Mouse (Mus musculus) liver, embryonic 13.5 days (tissue): ENCODE data around the gene Riok1. TPM values are rescaled to one million over a fixed set of nuclear protein-coding genes. Genes with fewer than 3 reads are reported as not detected.

Experiments used
- ATAC-seq: fragments of 200-750 bp; cut with Nextera tagmentation; 2 replicates; pipeline ENCODE4 v1.8.0; 2017; ENCODE audit warnings: low read depth, mild to moderate bottlenecking, moderate number of reproducible peaks, moderate library complexity
- DNase-seq: peaks from one replicate; pipeline ENCODE4 v3.0.0; 2022
- H3K27ac ChIP-seq: fragments of 300-500 bp; sonication (generic); 2 replicates; pipeline ENCODE4 v1.5.1; 2015; ENCODE audit warnings: moderate library complexity, mild to moderate bottlenecking, inconsistent platforms
- H3K27me3 ChIP-seq: fragments of 300-500 bp; sonication (generic); 2 replicates; pipeline ENCODE4 v1.6.1; 2015; ENCODE audit warnings: mild to moderate bottlenecking, inconsistent platforms
- H3K36me3 ChIP-seq: fragments of 300-500 bp; sonication (generic); 2 replicates; pipeline ENCODE4 v1.6.1; 2015; ENCODE audit warnings: mild to moderate bottlenecking, inconsistent platforms
- H3K4me1 ChIP-seq: fragments of 300-500 bp; sonication (generic); replicated peaks from 2 replicates; pipeline ENCODE4 v1.6.1; 2015; ENCODE audit warnings: inconsistent platforms
- H3K4me2 ChIP-seq: fragments of 300-500 bp; sonication (generic); 2 replicates; pipeline ENCODE4 v1.6.1; 2015; ENCODE audit warnings: inconsistent platforms, mild to moderate bottlenecking, moderate library complexity
- H3K4me3 ChIP-seq: fragments of 300-500 bp; sonication (generic); replicated peaks from 2 replicates; pipeline ENCODE4 v1.5.1; 2015; ENCODE audit warnings: mild to moderate bottlenecking, inconsistent platforms
- H3K9ac ChIP-seq: fragments of 300-500 bp; sonication (generic); 2 replicates; pipeline ENCODE4 v1.6.1; 2015; ENCODE audit warnings: mild to moderate bottlenecking, inconsistent platforms
- H3K9me3 ChIP-seq: fragments of 300-500 bp; sonication (generic); replicated peaks from 2 replicates; pipeline ENCODE4 v1.6.1; 2016; ENCODE audit warnings: inconsistent platforms
- WGBS: fragments of 180-500 bp; shearing (Covaris S2); methylation state at CpG from one replicate; pipeline ENCODE4 v1.1.7; 2015; ENCODE audit not compliant: insufficient replicate concordance; 5-methylcytosine and 5-hydroxymethylcytosine counted together
- microRNA-seq: library from miRNA; unstranded; fragments of <30 nt; microRNA quantifications from one replicate; pipeline ENCODE4, GENCODE M21; 2016
- polyA plus RNA-seq: library from polyadenylated mRNA; unstranded; fragments of >200 nt; fragmentation: Nextera tagmentation; extraction: Ambion mirVana; gene quantifications from 2 replicates; pipeline ENCODE4 v1.2.1, GENCODE M21; 2015

The Riok1 gene
- polyA plus RNA-seq, 1 experiment from 2014 or later, result 26.2 TPM

DNA sequence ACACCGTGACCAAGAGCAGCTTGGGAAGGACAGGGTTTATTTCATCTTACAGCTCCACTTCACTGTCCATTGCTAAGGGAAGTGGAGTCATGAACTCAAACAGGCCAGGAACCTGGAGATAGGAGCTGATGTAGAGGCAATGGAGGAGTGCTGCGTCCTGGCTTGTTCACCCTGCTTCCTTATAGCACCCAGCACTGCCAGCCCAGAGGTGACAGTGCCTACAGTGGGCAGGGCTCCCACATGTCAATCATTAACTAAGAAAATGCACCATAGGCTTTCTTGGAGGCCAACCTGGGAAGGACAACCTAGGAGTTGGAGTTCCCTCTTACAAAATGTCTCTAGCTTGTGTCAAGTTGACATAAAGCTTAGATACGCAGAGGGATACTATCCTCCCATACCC is 51.2 kb downstream of the Riok1 start:
- Histone ChIP-seq H3K27me3 (no peaks in the 10 kb centered on the region), H3K9me3 (no peaks in the 10 kb centered on the region), H3K4me2 (no peak overlapping the region), H3K4me1 (peaks cover 32% of the 10 kb centered on the region), H3K27ac (0 out of 2 replicates have a peak overlapping the region, but pooled peaks have one; percentile 34), H3K4me3 (no peak overlapping the region), H3K9ac (no peak overlapping the region), H3K36me3 (no peaks in the 10 kb centered on the region)
- ATAC-seq (0 out of 2 replicates have a peak, but pooled peaks have one; percentile 24), DNase-seq (no peak)
- WGBS, result 40% methylated on average over 3 of the region's 3 CpGs

DNA sequence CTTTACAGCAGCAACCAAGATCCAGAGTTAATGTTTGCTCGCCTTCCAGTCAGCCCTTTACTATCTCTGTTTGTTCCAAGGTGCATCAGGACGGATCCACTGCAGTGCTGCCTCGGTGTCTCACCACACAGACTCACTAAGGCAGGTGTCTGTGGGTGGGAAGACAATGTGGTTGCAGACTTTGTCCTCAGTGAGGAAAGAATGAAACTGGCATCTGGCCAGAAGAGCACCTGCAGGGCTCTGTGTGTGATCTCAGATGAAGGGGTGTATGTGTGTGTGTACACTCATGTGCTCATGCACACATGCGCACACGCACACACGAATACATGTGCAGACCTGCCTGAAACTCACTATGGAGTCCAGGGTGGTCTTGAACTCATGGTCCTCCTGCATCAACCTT is 52.7 kb downstream of the Riok1 start:
- H3K4me1 ChIP-seq, result peaks cover 31% of the 10 kb centered on the region
- WGBS, result 65% methylated on average over 6 of the region's 6 CpGs
- no peaks in the 10 kb centered on the region for H3K9me3 ChIP-seq
- ATAC-seq, result peak; percentile 24; the same call in 1 of the 2 replicates
- peak overlapping the region; percentile 25; the same call in 1 of the 2 replicates for H3K27ac ChIP-seq
- H3K4me3 ChIP-seq, result no peak overlapping the region
- H3K4me2 ChIP-seq, result no peak overlapping the region
- H3K36me3 ChIP-seq, result no peaks in the 10 kb centered on the region
- no peaks in the 10 kb centered on the region for H3K27me3 ChIP-seq
- H3K9ac ChIP-seq, result no peak overlapping the region
- no peak for DNase-seq

DNA sequence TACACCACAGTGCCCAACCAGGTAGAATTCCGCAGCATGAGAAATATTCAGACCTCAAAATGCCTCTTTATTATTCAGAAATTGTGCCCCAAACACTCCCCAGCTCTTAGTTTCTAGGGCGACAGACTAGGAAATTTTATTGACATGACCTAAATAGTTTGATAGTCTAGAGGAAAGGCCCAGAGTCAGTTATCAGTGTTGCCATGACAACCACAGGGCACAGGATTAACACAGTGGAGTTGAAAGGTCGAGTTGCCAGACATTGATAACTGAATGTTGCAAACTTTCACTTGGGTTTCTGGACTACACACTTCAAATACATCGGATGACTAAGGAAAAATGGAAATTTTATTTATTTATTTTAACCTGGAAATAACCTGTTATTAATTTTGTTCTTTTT is 53.1 kb downstream of the Riok1 start:
- DNase-seq (no peak), ATAC-seq (peak; percentile 24; the same call in 1 of the 2 replicates)
- H3K27me3 ChIP-seq, result no peaks in the 10 kb centered on the region
- H3K9me3 ChIP-seq, result no peaks in the 10 kb centered on the region
- no peak overlapping the region for H3K4me2 ChIP-seq
- no peak overlapping the region; the same call in 1 of the 2 replicates for H3K27ac ChIP-seq
- no peak overlapping the region for H3K4me3 ChIP-seq
- H3K36me3 ChIP-seq, result no peaks in the 10 kb centered on the region
- WGBS, result 37% methylated on average over 4 of the region's 4 CpGs
- H3K4me1 ChIP-seq, result peaks cover 31% of the 10 kb centered on the region
- H3K9ac ChIP-seq, result no peak overlapping the region

DNA sequence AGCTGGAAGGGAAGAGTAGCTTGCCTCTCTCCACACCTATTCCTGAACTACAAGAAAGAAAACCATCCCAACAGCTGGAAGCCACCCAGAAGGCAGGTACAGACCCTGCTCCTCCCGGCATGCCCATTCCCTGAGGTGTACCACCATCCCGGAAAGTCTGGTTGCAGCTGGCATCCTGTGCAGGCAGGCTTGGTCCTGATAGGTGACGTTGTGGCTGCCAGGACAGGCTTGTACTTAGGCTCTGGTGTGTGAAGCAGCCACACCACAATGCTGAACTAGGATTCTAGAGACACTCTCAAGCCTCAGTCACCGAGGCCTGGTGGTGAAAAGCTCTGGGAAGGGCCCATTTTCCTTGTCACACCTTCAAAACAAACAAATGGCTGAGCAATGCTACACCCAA is 59.4 kb downstream of the Riok1 start:
- no peak for ATAC-seq
- no peak overlapping the region for H3K4me3 ChIP-seq
- no peaks in the 10 kb centered on the region for H3K4me1 ChIP-seq
- H3K9me3 ChIP-seq, result no peaks in the 10 kb centered on the region
- WGBS, result 56% methylated on average over 4 of the region's 4 CpGs
- no peak overlapping the region for H3K27ac ChIP-seq
- H3K4me2 ChIP-seq, result no peak overlapping the region
- H3K36me3 ChIP-seq, result no peaks in the 10 kb centered on the region
- no peak overlapping the region for H3K9ac ChIP-seq
- no peak for DNase-seq
- no peaks in the 10 kb centered on the region for H3K27me3 ChIP-seq

DNA sequence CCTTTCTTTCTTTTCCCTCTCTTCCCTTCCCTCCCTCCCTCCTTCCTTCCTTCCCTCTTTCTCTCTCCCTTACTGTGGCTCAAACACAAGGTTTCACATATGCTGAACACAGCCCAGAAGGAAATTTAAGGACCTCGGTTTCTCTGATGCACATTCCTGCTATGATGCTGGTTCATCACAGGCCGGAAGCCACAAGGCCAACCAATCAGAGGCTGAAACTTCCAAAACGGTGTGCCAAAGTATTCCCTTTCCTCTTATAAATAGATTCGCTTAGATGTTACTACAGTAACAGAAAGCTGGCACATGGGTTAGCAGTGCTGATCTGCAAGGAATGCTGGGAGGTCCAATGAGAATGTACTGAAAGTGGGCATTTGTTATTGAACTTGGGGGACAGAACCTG is 66.6 kb downstream of the Riok1 start:
- H3K9me3 ChIP-seq, result no peaks in the 10 kb centered on the region
- H3K36me3 ChIP-seq, result no peaks in the 10 kb centered on the region
- DNase-seq (no peak), ATAC-seq (no peak)
- H3K4me2 ChIP-seq, result no peak overlapping the region
- no peak overlapping the region for H3K27ac ChIP-seq
- WGBS, result 50% methylated on average over 4 of the region's 4 CpGs
- H3K4me1 ChIP-seq, result no peaks in the 10 kb centered on the region
- H3K27me3 ChIP-seq, result no peaks in the 10 kb centered on the region
- no peak overlapping the region for H3K4me3 ChIP-seq
- no peak overlapping the region for H3K9ac ChIP-seq

DNA sequence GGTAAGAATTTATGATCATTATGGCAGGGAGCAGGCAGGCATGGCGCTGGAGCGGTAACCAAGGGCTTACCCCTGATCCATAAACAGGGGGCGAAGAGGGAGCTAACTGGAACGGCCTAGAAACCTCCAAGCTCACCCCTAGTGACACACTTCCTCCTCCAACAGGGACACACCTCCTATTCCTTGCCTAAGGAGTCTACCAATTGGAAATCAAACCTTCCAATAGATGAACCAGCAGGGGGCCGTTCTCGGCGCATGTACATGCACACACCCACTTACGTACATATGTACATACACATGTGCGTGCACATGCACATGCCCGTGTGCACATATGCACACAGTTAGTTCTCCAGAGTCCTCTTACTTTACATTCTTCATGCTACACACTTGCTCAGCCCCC is 67.7 kb downstream of the Riok1 start:
- WGBS, result 76% methylated on average over 10 of the region's 10 CpGs

DNA sequence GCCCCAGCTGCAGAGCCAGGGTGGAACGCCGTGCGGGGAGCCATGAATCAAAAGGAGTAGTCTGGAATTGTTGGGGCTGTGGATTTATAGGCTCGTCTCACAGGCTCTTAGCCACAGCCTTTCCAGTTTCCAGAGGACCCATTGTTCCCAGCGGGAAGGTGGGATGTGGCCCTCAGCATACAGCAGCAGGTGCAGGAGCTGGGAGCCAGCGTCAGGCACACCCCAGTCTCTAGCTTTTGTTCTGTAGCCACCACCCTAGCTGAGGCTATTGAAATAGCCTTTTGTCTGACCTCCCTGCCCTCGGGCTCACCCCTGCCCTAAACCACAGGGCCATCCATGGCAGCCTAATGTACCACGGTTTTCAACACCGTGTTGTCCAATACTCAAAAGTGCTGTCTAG is 72.3 kb downstream of the Riok1 start:
- Histone ChIP-seq H3K36me3 (no peaks in the 10 kb centered on the region), H3K4me1 (no peaks in the 10 kb centered on the region), H3K4me3 (no peak overlapping the region), H3K4me2 (no peak overlapping the region), H3K27me3 (no peaks in the 10 kb centered on the region), H3K27ac (no peak overlapping the region), H3K9ac (no peak overlapping the region), H3K9me3 (no peaks in the 10 kb centered on the region)
- ATAC-seq (no peak), DNase-seq (no peak)
- WGBS, result 75% methylated on average over 9 of the region's 9 CpGs

More for the DNA sequence above, 67.7 kb downstream of the Riok1 start:
- DNase-seq, result no peak
- Histone ChIP-seq H3K9me3 (no peaks in the 10 kb centered on the region), H3K4me1 (no peaks in the 10 kb centered on the region), H3K4me2 (no peak overlapping the region), H3K9ac (no peak overlapping the region), H3K4me3 (no peak overlapping the region), H3K36me3 (no peaks in the 10 kb centered on the region), H3K27me3 (no peaks in the 10 kb centered on the region), H3K27ac (no peak overlapping the region)
- no peak for ATAC-seq

Small RNAs within 50 kb of the gene (microRNA-seq; reads per million reads assigned to microRNA genes)
- not detected for gene Gm27387

Other genes starting within 250 kb of the Riok1 start
- 93.6 and 119 TPM in 2 replicates for gene Ssr1, start 42.8 kb upstream of the Riok1 start, polyA plus RNA-seq
- 0.50 and 0.60 TPM in 2 replicates for gene Cage1, start 74 bp downstream of the Riok1 start, polyA plus RNA-seq
- gene Dsp, start 114.3 kb downstream of the Riok1 start, polyA plus RNA-seq, result 1.3 and 1.6 TPM in 2 replicates
- gene Snrnp48, start 167.9 kb downstream of the Riok1 start, polyA plus RNA-seq, result 16.3 and 18.0 TPM in 2 replicates